Mouse (Mus musculus) midbrain, embryonic 13.5 days (tissue): Measurements from ENCODE around the gene Ifitm10. TPM values are rescaled to one million over a fixed set of nuclear protein-coding genes. Genes with fewer than 3 reads are reported as not detected.
A peak's percentile ranks its signal among the peaks of the same experiment; 100 is the strongest.
"Not testable (repeated sequence)": the region's sequence is repeated elsewhere in the genome, so short reads cannot be mapped to it uniquely, and the experiment has no call there.

ENCODE experiments used
- ATAC-seq: fragments of 200-750 bp; cut with Nextera tagmentation; 2 replicates; pipeline ENCODE4 v1.8.0; 2017; ENCODE audit warnings: mild to moderate bottlenecking, moderate TSS enrichment, moderate library complexity
- H3K27ac ChIP-seq: fragments of 300-500 bp; sonication (generic); 2 replicates; pipeline ENCODE4 v1.5.1; 2015; ENCODE audit warnings: inconsistent platforms, mild to moderate bottlenecking, moderate library complexity
- H3K27me3 ChIP-seq: fragments of 300-500 bp; sonication (generic); 2 replicates; pipeline ENCODE4 v1.6.1; 2015; ENCODE audit warnings: mild to moderate bottlenecking, inconsistent platforms
- H3K36me3 ChIP-seq: fragments of 300-500 bp; sonication (generic); 2 replicates; pipeline ENCODE4 v1.6.1; 2015; ENCODE audit warnings: mild to moderate bottlenecking, inconsistent platforms
- H3K4me1 ChIP-seq: fragments of 300-500 bp; sonication (generic); replicated peaks from 2 replicates; pipeline ENCODE4 v1.6.1; 2015; ENCODE audit warnings: inconsistent platforms
- H3K4me2 ChIP-seq: fragments of 300-500 bp; sonication (generic); replicated peaks from 2 replicates; pipeline ENCODE4 v1.6.1; 2015; ENCODE audit warnings: moderate library complexity, mild to moderate bottlenecking, inconsistent platforms
- H3K4me3 ChIP-seq: fragments of 300-500 bp; sonication (generic); replicated peaks from 2 replicates; pipeline ENCODE4 v1.5.1; 2015; ENCODE audit warnings: mild to moderate bottlenecking, inconsistent platforms
- H3K9ac ChIP-seq: fragments of 300-500 bp; sonication (generic); replicated peaks from 2 replicates; pipeline ENCODE4 v1.6.1; 2015; ENCODE audit warnings: mild to moderate bottlenecking, inconsistent platforms
- H3K9me3 ChIP-seq: fragments of 300-500 bp; sonication (generic); 2 replicates; pipeline ENCODE4 v1.6.1; 2016; ENCODE audit warnings: mild to moderate bottlenecking, inconsistent platforms
- WGBS: fragments of 180-500 bp; shearing (Covaris S2); methylation state at CpG from one replicate; pipeline ENCODE4 v1.1.7; 2015; 5-methylcytosine and 5-hydroxymethylcytosine counted together
- polyA plus RNA-seq: library from polyadenylated mRNA; unstranded; fragments of >200 nt; fragmentation: Nextera tagmentation; extraction: Ambion mirVana; gene quantifications from 2 replicates; pipeline ENCODE4 v1.2.1, GENCODE M21; 2015

Gene Ifitm10
- polyA plus RNA-seq, 1 experiment from 2014 or later, result 1.9 TPM

DNA sequence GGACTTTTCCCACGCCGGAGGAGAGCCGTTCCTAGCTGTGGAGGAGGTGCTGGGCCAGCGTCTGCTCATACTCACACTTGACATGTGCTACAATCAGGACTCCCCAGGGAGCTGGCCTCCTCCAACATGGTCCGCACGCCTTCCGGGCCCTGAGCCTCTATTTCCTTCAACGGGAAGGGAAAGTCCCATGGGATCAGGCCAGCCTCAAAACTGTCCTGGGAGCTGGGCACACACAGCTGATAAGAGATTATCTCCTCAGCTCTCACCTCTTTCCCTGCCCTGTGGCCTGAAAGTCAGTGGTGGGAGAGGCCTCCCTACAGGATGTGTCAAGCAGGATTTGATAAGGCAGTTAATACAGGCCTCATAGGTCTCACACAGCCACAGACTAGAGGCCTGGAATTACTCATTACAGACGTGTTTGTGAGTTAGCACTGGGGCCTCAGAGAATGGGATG lies 43.3 kb downstream of the Ifitm10 start:
- Histone ChIP-seq H3K27ac (no peak overlapping the region), H3K4me3 (no peak overlapping the region), H3K4me2 (no peak overlapping the region), H3K4me1 (0 out of 2 replicates have a peak, but pooled peaks cover 3% of the 10 kb centered on the region), H3K27me3 (no peaks in the 10 kb centered on the region), H3K9me3 (no peaks in the 10 kb centered on the region), H3K9ac (no peak overlapping the region), H3K36me3 (no peaks in the 10 kb centered on the region)
- WGBS, result 72% methylated on average over 9 of the region's 9 CpGs
- no peak for ATAC-seq

DNA sequence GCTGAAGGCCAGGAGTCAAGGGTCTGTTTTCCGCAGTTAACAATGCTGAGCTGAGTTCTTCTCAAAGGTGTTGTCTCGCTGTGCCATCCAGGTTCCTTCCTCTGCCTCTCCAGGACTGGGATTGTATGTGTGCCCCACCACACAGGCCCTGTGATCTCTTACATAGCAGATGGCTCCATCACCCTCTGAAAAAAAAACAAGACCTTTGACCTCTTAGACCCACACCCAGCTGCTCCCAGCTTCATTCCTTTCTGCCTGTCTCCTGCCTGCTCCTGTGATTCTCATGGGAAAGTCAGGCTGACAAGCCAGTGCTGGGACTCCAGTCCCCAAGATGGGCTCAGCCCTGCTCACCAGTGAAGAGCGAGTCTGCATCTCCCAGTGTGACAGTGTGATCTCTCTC lies 45.0 kb downstream of the Ifitm10 start:
- Histone ChIP-seq H3K4me3 (no peak overlapping the region), H3K27me3 (no peaks in the 10 kb centered on the region), H3K9me3 (no peaks in the 10 kb centered on the region), H3K4me1 (0 out of 2 replicates have a peak, but pooled peaks cover 3% of the 10 kb centered on the region), H3K36me3 (no peaks in the 10 kb centered on the region), H3K27ac (no peak overlapping the region), H3K9ac (no peak overlapping the region), H3K4me2 (no peak overlapping the region)
- 67% methylated on average over 3 of the region's 3 CpGs for WGBS
- ATAC-seq, result no peak

DNA sequence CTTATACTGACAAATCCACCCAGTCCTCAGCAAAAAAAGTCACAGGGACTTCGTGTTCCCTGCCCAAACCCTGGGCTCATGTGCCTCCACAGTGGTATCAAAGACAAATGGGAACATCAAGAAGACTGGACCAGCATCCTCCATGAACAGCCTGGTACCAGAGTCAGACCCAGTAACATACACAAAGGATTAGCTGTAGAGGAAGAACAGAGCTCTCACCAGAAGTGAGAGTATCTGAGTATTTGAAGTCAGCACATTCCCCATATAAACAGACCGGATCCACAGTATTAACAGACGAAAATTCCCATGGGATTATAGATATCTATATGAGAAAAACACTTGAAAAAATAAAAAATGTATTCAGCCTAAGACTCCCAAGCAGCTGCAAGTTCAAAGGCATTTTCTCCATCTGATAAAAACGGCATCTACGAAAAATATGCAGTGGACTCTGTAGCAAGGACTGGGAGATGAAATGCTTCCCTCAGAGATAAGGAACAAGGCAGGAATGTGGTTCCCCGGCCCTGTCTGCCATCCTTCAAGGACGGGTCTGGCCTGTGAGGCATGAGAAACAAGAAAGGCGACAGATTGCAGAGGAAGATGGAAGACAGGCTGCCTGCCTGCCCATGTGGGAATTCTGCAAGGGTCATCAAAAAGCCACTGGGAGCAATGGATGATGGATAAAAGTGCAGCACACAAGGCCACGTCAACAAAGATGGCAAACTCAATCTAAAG lies 46.7 kb downstream of the Ifitm10 start:
- Histone ChIP-seq H3K27ac (no peak overlapping the region), H3K4me3 (no peak overlapping the region), H3K9ac (no peak overlapping the region), H3K4me2 (no peak overlapping the region), H3K27me3 (no peaks in the 10 kb centered on the region), H3K9me3 (no peaks in the 10 kb centered on the region), H3K4me1 (0 out of 2 replicates have a peak, but pooled peaks cover 5% of the 10 kb centered on the region), H3K36me3 (no peaks in the 10 kb centered on the region)
- 75% methylated on average over 9 of the region's 9 CpGs for WGBS
- no peak for ATAC-seq

DNA sequence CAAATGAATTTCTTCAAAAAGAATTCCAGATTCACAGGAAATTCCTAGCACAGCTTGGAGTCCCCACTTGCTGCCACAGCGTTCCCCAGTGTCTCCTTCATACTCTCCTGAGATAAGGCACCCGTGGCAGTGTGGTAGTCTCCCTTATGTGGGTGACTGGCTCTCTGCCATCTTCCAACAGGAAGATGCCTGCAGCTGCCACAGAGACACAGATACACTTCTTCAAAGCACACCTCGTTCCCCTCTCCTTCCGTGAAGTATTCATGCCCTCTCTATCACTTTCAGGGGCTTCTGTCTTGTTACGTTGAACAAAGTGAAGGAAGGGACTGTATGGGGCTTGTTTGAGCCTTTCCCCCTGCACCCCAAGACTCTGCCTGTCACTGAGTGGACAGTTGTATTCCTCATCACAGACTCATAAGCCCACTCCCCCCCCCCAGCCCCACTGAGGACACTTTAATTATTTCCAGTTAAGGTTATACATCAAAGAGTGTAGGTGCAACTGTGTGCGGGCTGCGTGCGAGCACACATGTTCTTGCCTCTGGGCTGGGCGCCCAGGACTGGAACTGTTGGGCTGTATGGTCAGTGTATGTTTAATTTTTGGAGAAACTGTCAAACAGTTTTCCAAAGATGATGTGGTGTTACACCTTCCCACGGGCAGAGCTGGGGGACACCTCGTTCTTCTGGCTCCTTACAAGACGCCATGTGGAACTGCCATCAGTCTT lies 50.0 kb downstream of the Ifitm10 start:
- Histone ChIP-seq H3K4me1 (peaks cover 20% of the 10 kb centered on the region), H3K4me3 (no peak overlapping the region), H3K9ac (no peak overlapping the region), H3K27me3 (no peaks in the 10 kb centered on the region), H3K36me3 (no peaks in the 10 kb centered on the region), H3K9me3 (no peaks in the 10 kb centered on the region), H3K4me2 (no peak overlapping the region), H3K27ac (no peak overlapping the region)
- WGBS, result 90% methylated on average over 12 of the region's 12 CpGs
- no peak for ATAC-seq

DNA sequence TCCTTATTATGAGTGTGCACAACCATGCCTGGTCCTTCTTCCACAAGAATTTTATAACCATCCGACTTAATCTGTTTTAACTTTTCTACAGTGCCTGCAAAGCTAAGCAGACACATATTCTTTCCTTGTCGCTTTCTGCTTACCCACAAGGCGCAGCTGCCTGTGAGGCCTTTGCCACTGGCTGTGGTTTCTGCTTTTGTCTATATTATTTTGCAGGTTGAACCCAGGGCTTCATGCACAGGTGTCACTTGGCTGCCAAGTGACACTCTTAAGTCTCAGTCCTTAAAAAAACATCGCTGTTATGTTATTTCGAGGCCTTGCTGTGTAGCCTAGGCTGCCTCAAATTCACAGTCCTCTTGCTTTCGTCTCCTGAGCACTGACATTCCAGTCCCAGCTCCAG lies 50.9 kb downstream of the Ifitm10 start:
- Histone ChIP-seq H3K36me3 (no peaks in the 10 kb centered on the region), H3K27ac (no peak overlapping the region), H3K9ac (no peak overlapping the region), H3K27me3 (no peaks in the 10 kb centered on the region), H3K4me2 (no peak overlapping the region), H3K4me3 (no peak overlapping the region), H3K4me1 (peaks cover 19% of the 10 kb centered on the region), H3K9me3 (no peaks in the 10 kb centered on the region)
- ATAC-seq, result no peak
- 91% methylated on average over 6 of the region's 6 CpGs for WGBS

DNA sequence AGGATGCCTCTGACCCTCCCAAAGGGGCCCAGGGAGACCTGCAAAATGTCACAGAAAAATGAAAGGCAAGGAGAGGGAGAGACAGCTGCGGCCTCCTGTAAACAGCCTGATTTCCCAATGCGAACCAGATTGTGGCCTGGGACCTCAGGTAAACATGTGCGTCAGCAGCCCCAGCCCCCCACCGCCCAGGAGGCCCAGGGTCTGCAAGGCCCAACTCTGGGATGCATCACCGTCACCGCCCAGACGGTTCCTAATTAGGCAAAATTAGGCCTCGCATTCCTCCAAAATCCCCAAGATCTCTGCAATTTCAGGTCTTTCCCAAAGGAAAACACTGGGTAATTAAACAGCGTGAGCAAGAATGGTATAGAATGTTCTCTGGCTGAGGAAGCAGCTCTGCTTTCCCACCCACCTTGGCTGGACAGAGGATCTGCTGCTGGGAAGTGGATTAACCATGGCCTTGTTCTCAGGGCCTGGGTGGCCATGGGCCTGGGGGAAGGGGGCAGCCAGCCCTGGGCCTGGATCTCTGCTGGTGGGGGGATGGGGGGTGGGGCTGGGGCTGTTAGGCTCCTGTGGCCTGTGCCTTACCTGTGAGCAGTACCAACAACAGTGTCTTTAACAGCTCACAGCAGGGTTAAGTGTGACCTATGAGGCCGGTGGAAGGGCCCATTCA lies 51.8 kb downstream of the Ifitm10 start:
- not testable (repeated sequence) for H3K9ac ChIP-seq, H3K27ac ChIP-seq, ATAC-seq, H3K4me3 ChIP-seq, H3K4me2 ChIP-seq, H3K9me3 ChIP-seq, H3K36me3 ChIP-seq, H3K27me3 ChIP-seq
- H3K4me1 ChIP-seq, result peaks cover 19% of the 10 kb centered on the region
- 44% methylated on average over 5 of the region's 10 CpGs for WGBS

DNA sequence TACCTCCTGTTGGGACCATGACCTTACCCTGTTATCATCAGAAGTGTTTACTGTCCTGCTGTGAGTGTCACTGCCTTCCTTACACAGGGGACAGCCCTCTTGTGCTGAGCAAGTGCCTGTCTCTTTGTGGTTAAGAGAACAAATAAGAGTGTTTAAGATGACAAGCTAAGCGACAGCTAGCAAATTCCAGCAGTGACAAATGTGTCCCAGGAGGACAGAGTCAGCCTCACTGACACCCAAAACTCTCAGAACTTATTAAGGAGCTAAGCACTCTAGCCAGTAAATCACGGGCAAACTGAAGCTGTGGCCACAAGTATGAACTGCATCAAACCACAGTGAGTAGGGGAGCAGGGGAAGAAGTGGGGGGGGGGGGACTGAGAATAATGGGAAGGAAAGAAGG lies 52.6 kb downstream of the Ifitm10 start:
- Histone ChIP-seq H3K4me1 (peaks cover 19% of the 10 kb centered on the region), H3K27ac (no peak overlapping the region), H3K9ac (no peak overlapping the region), H3K9me3 (no peaks in the 10 kb centered on the region), H3K4me2 (no peak overlapping the region), H3K27me3 (no peaks in the 10 kb centered on the region), H3K4me3 (no peak overlapping the region), H3K36me3 (no peaks in the 10 kb centered on the region)
- WGBS, result 52% methylated on average over 2 of the region's 2 CpGs
- ATAC-seq, result no peak

DNA sequence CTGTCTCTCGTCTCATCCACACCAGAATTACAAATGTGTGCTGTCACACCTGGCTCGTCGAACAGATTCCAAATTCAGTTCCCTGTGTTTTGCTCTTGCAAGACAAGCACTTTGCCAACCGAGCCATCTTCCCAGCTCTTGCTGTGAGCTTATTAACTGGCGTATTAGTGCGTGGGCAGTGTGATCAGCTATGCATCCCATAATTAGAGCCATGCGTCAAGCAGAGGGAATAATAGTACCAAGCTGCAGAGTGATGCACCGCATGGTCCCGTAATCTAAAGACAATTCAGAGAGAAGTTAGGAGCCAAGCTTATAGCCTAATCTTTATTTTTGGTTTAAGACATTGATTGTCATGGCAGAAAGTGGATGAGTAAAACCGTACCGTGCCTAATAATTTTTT lies 54.4 kb downstream of the Ifitm10 start:
- 80% methylated on average over 11 of the region's 11 CpGs for WGBS
- Histone ChIP-seq H3K4me2 (no peak overlapping the region), H3K4me1 (peaks cover 31% of the 10 kb centered on the region), H3K9ac (no peak overlapping the region), H3K36me3 (no peaks in the 10 kb centered on the region), H3K27me3 (no peaks in the 10 kb centered on the region), H3K9me3 (no peaks in the 10 kb centered on the region), H3K4me3 (no peak overlapping the region), H3K27ac (no peak overlapping the region)
- no peak for ATAC-seq

DNA sequence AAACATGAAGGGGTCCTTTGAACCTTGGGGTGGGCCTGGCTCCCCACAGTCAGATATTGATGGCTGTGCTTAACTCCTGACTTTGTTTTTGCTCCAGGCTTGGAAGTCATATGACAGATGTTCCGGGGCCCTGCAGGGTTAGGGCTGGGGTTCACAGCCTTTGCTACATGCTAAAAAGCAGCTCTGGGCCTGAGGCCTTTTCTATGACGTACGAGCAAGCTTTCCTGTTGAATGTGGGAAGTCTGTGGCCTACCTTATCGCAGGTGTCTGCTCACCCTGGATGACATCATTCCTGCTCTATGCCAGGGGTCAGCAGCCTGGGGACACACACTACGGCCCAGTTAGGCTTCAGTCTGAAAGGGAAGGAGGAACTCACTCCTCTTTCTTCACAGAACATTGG lies 56.3 kb downstream of the Ifitm10 start:
- H3K36me3 ChIP-seq, result no peaks in the 10 kb centered on the region
- ATAC-seq, result no peak
- no peaks in the 10 kb centered on the region for H3K9me3 ChIP-seq
- no peak overlapping the region for H3K4me2 ChIP-seq
- no peaks in the 10 kb centered on the region for H3K27me3 ChIP-seq
- no peak overlapping the region for H3K27ac ChIP-seq
- H3K4me1 ChIP-seq, result peaks cover 31% of the 10 kb centered on the region
- no peak overlapping the region for H3K9ac ChIP-seq
- 91% methylated on average over 5 of the region's 5 CpGs for WGBS
- no peak overlapping the region for H3K4me3 ChIP-seq

DNA sequence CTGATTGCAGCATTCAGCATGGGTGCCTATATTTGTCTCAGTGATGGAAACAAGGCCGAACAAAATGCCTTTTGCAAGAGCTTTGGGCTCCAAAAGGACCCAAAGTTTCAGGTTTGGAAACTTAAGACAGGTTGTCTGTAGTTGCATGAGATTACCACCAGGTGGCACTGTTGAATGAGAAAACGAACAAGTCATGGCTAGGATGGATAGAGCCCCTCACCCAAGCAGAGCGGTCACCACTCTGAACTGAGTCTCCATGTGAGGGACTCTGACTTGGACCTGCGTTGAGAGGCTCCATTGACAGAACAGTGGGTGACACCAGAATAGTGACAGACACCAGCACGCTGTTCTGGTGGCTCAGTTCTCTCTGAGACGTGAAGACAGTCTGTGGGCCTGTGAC lies 57.0 kb downstream of the Ifitm10 start:
- H3K9ac ChIP-seq, result no peak overlapping the region
- H3K4me2 ChIP-seq, result no peak overlapping the region
- ATAC-seq, result peak; percentile 64
- no peaks in the 10 kb centered on the region for H3K9me3 ChIP-seq
- H3K4me3 ChIP-seq, result no peak overlapping the region
- H3K27me3 ChIP-seq, result no peaks in the 10 kb centered on the region
- 50% methylated on average over 6 of the region's 6 CpGs for WGBS
- H3K4me1 ChIP-seq, result peaks cover 27% of the 10 kb centered on the region
- no peaks in the 10 kb centered on the region for H3K36me3 ChIP-seq
- no peak overlapping the region for H3K27ac ChIP-seq

DNA sequence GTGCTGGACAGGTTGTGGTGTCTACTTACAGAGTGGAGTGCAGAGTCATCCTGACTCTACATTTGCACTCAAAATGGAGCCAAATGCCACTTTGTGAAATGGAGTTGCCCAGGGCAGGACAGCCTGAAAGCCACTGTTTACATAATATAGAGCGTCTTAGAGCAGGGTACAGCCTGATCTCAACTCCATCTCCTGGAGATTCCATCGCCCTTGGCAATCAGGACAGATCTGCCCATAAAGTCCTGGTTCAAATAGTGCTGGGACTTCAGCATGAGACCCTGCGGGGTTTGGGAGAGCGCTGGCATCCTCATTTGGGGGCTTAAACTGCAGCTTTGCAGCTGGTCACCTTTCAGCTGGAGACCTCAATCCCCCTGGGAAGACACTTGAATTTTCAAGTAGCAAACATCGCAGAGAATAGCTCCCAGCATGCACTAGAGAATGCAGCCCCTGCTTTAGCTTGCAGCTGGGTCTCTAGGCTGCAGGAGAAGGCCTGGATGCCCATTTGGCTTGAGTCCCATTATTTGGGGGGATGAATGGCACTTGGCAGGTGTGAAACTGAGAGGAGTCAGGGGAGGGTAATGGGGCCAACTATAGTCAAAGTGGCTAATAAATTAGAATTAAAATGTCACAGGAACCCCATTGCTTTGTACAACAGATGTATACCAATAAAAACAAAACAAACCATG lies 58.8 kb downstream of the Ifitm10 start:
- peak; percentile 66 for ATAC-seq
- Histone ChIP-seq H3K4me1 (peaks cover 20% of the 10 kb centered on the region), H3K36me3 (no peaks in the 10 kb centered on the region), H3K9ac (no peak overlapping the region), H3K27me3 (no peaks in the 10 kb centered on the region), H3K27ac (peak overlapping the region; percentile 21; the same call in 1 of the 2 replicates), H3K4me2 (no peak overlapping the region), H3K9me3 (no peaks in the 10 kb centered on the region), H3K4me3 (no peak overlapping the region)
- WGBS, result 46% methylated on average over 5 of the region's 5 CpGs

DNA sequence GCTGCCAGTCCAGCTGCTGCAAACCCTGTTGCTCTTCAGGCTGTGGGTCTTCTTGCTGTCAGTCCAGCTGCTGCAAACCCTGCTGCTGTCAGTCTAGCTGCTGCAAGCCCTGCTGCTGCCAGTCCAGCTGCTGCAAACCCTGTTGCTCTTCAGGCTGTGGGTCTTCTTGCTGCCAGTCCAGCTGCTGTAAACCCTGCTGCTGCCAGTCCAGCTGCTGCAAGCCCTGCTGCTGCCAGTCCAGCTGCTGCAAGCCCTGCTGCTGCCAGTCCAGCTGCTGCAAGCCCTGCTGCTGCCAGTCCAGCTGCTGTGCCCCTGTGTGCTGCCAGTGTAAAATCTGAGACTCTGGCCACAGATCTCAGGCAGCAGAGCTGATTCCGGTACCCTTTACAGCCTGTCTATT lies 69.6 kb downstream of the Ifitm10 start:
- H3K36me3 ChIP-seq, H3K4me2 ChIP-seq, ATAC-seq, H3K4me3 ChIP-seq, H3K9ac ChIP-seq, H3K9me3 ChIP-seq, H3K27ac ChIP-seq, H3K27me3 ChIP-seq, H3K4me1 ChIP-seq: not testable (repeated sequence)
- WGBS, result 100% methylated on average over 1 of the region's 1 CpGs
